Mouse (Mus musculus): Measurements from ENCODE around the gene Ctcf.

DNA sequence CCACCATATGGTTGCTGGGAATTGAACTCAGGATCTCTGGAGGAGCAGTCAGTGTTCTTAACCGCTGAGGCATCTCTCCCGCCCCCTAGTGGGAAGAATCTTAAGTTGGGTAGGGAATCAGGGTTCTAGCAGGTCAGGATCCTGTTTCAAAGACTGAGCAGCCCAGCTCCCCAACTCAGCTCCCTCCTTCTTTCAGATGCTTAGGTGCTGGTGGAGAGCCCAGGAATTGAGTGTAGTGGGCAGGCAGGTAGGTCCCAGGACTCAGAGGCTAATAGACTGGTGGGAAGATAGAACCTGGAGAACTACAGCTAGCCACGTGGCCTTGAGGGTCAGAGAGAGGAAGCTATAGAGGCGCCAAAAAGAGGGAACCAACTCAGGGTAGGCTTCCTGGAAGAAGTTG, 28.7 kb upstream of the Ctcf start:
- peak; percentile 75 for TF ChIP-seq CTCF (IDR thresholded peaks at IDR 0.05)
- TF ChIP-seq POLR2A (IDR thresholded peaks at IDR 0.05; ENCODE audit: insufficient read depth, low read depth, low read length): no peak
- no peak for TF ChIP-seq EP300 (IDR thresholded peaks at IDR 0.05; ENCODE audit: insufficient read depth, low read depth, low read length)

All from heart, adult 2 months (tissue).